Mouse (Mus musculus) limb, embryonic 12.5 days (tissue): Measurements from ENCODE around the gene Tmem217. TPM values are rescaled to one million over a fixed set of nuclear protein-coding genes. Genes with fewer than 3 reads are reported as not detected.
A peak's percentile ranks its signal among the peaks of the same experiment; 100 is the strongest.
"Not testable (repeated sequence)": the region's sequence is repeated elsewhere in the genome, so short reads cannot be mapped to it uniquely, and the experiment has no call there.

Experiments used
- ATAC-seq: fragments of 200-750 bp; cut with Nextera tagmentation; 2 replicates; pipeline ENCODE4 v1.8.0; 2017; ENCODE audit warnings: low read depth, moderate TSS enrichment; ENCODE audit not compliant: insufficient number of reproducible peaks, insufficient read depth, low FRiP score, low TSS enrichment
- H3K27ac ChIP-seq: fragments of 300-500 bp; sonication (generic); 2 replicates; pipeline ENCODE4 v1.5.1; 2016; ENCODE audit warnings: mild to moderate bottlenecking, moderate library complexity
- H3K27me3 ChIP-seq: fragments of 300-500 bp; sonication (generic); 2 replicates; pipeline ENCODE4 v1.6.1; 2016; ENCODE audit warnings: mild to moderate bottlenecking, moderate library complexity
- H3K36me3 ChIP-seq: fragments of 300-500 bp; sonication (generic); 2 replicates; pipeline ENCODE4 v1.6.1; 2016; ENCODE audit warnings: mild to moderate bottlenecking, moderate library complexity
- H3K4me1 ChIP-seq: fragments of 300-500 bp; sonication (generic); replicated peaks from 2 replicates; pipeline ENCODE4 v1.6.1; 2016
- H3K4me2 ChIP-seq: fragments of 300-500 bp; sonication (generic); 2 replicates; pipeline ENCODE4 v1.6.1; 2016; ENCODE audit warnings: mild to moderate bottlenecking, moderate library complexity
- H3K4me3 ChIP-seq: fragments of 300-500 bp; sonication (generic); replicated peaks from 2 replicates; pipeline ENCODE4 v1.5.1; 2016; ENCODE audit warnings: mild to moderate bottlenecking
- H3K9ac ChIP-seq: fragments of 300-500 bp; sonication (generic); replicated peaks from 2 replicates; pipeline ENCODE4 v1.6.1; 2016; ENCODE audit warnings: mild to moderate bottlenecking, moderate library complexity
- H3K9me3 ChIP-seq: fragments of 300-500 bp; sonication (generic); 2 replicates; pipeline ENCODE4 v1.6.1; 2016; ENCODE audit warnings: mild to moderate bottlenecking, moderate library complexity
- WGBS: fragments of 180-500 bp; shearing (Covaris S2); methylation state at CpG from one replicate; pipeline ENCODE4 v1.1.7; 2016; 5-methylcytosine and 5-hydroxymethylcytosine counted together
- polyA plus RNA-seq: library from polyadenylated mRNA; unstranded; fragments of >200 nt; fragmentation: Nextera tagmentation; extraction: Ambion mirVana; gene quantifications from 2 replicates; pipeline ENCODE4 v1.2.1, GENCODE M21; 2016

The Tmem217 gene
- polyA plus RNA-seq, 1 experiment from 2014 or later: 2.4 TPM

GRCm38 (mm10) chr17:29502005-29502668 is 50.0 kb downstream of the Tmem217 start:
- 0 out of 2 replicates have a peak, but pooled peaks cover 3% of the 10 kb centered on the region for H3K27me3 ChIP-seq
- H3K4me2 ChIP-seq: no peak overlapping the region
- H3K4me1 ChIP-seq: 0 out of 2 replicates have a peak, but pooled peaks cover 2% of the 10 kb centered on the region
- no peak overlapping the region for H3K27ac ChIP-seq
- ATAC-seq: no peak
- no peaks in the 10 kb centered on the region for H3K36me3 ChIP-seq
- no peak overlapping the region for H3K9ac ChIP-seq
- no peaks in the 10 kb centered on the region for H3K9me3 ChIP-seq
- 83% methylated on average over 7 of the region's 7 CpGs for WGBS
- no peak overlapping the region for H3K4me3 ChIP-seq

DNA sequence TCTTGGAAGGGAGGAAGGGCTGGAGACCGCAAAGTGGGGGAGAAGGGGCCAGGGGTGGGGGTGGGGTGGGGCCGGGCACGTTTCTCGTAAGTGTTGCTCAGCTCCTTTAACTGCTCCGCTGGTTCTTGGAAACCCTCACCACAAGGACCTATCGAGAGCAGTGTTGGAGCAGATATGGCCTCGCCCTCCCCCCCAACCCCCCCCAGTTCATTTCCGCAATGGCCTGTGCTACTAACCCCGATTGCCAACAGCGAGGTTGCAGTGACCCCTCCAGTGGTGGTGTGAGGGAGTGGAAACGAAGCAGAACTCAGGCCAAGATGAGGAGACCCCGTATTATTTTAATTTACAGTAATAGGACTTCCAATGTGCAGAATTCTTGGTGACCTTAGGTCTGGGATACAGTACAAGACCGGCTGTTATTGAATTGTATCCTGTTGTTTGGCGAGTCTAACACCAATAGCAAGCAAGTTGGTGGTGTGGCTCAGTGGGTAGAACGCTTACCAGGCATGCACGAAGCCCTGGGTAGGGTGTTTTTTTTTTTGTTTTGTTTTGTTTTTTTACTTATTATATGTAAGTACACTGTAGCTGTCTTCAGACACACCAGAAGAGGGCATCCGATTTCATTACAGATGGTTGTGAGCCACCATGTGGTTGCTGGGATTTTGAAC is 51.2 kb downstream of the Tmem217 start:
- Histone ChIP-seq H3K27ac (no peak overlapping the region), H3K9me3 (no peaks in the 10 kb centered on the region), H3K4me3 (no peak overlapping the region), H3K36me3 (0 out of 2 replicates have a peak, but pooled peaks cover 6% of the 10 kb centered on the region), H3K4me1 (0 out of 2 replicates have a peak, but pooled peaks cover 2% of the 10 kb centered on the region), H3K27me3 (0 out of 2 replicates have a peak, but pooled peaks cover 3% of the 10 kb centered on the region), H3K9ac (no peak overlapping the region), H3K4me2 (no peak overlapping the region)
- WGBS: 81% methylated on average over 17 of the region's 17 CpGs
- no peak for ATAC-seq

- H3K9ac ChIP-seq: no peak overlapping the region
- no peak for ATAC-seq
- no peak overlapping the region for H3K4me2 ChIP-seq
- 82% methylated on average over 7 of the region's 7 CpGs for WGBS
- 0 out of 2 replicates have a peak, but pooled peaks cover 2% of the 10 kb centered on the region for H3K4me1 ChIP-seq
- H3K27ac ChIP-seq: no peak overlapping the region
- no peak overlapping the region for H3K4me3 ChIP-seq
- 0 out of 2 replicates have a peak, but pooled peaks cover 3% of the 10 kb centered on the region for H3K27me3 ChIP-seq
- no peaks in the 10 kb centered on the region for H3K9me3 ChIP-seq
- H3K36me3 ChIP-seq: 0 out of 2 replicates have a peak, but pooled peaks cover 6% of the 10 kb centered on the region
Observed at GRCm38 (mm10) chr17:29500243-29500740, 51.9 kb downstream of the Tmem217 start.

GRCm38 (mm10) chr17:29499511-29499910 is 52.7 kb downstream of the Tmem217 start:
- no peak overlapping the region for H3K27ac ChIP-seq
- WGBS: 74% methylated on average over 6 of the region's 6 CpGs
- H3K4me3 ChIP-seq: no peak overlapping the region
- 0 out of 2 replicates have a peak, but pooled peaks cover 3% of the 10 kb centered on the region for H3K27me3 ChIP-seq
- H3K9me3 ChIP-seq: no peaks in the 10 kb centered on the region
- H3K9ac ChIP-seq: no peak overlapping the region
- no peak overlapping the region for H3K4me2 ChIP-seq
- H3K36me3 ChIP-seq: peaks cover 13% of the 10 kb centered on the region
- H3K4me1 ChIP-seq: 0 out of 2 replicates have a peak, but pooled peaks cover 5% of the 10 kb centered on the region
- no peak for ATAC-seq

- H3K36me3 ChIP-seq: peaks cover 19% of the 10 kb centered on the region
- not testable (repeated sequence) for H3K9ac ChIP-seq, H3K4me3 ChIP-seq, H3K4me1 ChIP-seq, H3K9me3 ChIP-seq, ATAC-seq, H3K4me2 ChIP-seq, H3K27ac ChIP-seq, H3K27me3 ChIP-seq
- 81% methylated on average over 2 of the region's 2 CpGs for WGBS
Observed at GRCm38 (mm10) chr17:29498952-29499351, 53.2 kb downstream of the Tmem217 start.

GRCm38 (mm10) chr17:29498028-29498427 is 54.2 kb downstream of the Tmem217 start:
- H3K27ac ChIP-seq: no peak overlapping the region
- ATAC-seq: no peak
- 58% methylated on average over 4 of the region's 4 CpGs for WGBS

DNA sequence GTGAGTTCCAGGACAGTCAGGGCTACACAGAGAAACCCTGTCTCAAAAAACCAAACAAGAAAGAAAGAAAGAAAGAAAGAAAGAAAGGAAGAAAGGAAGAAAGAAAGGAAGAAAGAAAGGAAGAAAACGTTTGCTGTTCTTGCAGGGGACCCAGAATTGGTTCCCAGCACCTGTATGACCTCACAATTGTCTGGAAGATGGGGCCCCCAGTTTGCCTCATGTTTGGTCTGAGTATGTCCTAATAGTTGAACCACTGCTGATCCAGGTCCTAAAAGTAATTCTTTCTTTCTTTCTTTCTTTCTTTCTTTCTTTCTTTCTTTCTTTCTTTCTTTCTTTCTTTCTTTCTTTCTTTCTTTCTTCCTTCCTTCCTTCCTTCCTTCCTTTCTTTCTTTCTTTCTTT is 54.7 kb downstream of the Tmem217 start:
- not testable (repeated sequence) for H3K4me3 ChIP-seq, H3K27ac ChIP-seq, H3K4me2 ChIP-seq, H3K4me1 ChIP-seq, H3K27me3 ChIP-seq, ATAC-seq, H3K9me3 ChIP-seq, H3K9ac ChIP-seq
- WGBS: 68% methylated on average over 1 of the region's 1 CpGs
- peaks cover 23% of the 10 kb centered on the region for H3K36me3 ChIP-seq

More at GRCm38 (mm10) chr17:29498028-29498427, 54.2 kb downstream of the Tmem217 start:
- Histone ChIP-seq H3K9ac (no peak overlapping the region), H3K4me1 (peaks cover 7% of the 10 kb centered on the region), H3K4me2 (no peak overlapping the region), H3K9me3 (no peaks in the 10 kb centered on the region), H3K27me3 (no peaks in the 10 kb centered on the region), H3K4me3 (no peak overlapping the region), H3K36me3 (peaks cover 23% of the 10 kb centered on the region)

DNA sequence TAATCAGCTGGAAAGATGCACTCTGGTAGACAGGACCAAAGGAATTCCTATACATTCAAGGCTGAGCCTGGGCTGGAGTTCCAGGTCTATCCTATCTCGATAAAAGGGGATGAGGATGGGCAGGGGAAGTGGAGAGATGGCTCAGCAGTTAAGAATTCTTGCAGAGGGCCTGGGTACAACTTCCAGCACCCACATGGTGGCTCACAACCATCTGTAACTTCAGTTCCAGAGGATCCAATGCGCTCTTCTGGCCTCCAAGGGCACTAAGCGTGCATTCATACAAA is 55.2 kb downstream of the Tmem217 start:
- Histone ChIP-seq H3K36me3 (peaks cover 23% of the 10 kb centered on the region), H3K9me3 (no peaks in the 10 kb centered on the region), H3K4me3 (no peak overlapping the region), H3K27ac (no peak overlapping the region), H3K27me3 (no peaks in the 10 kb centered on the region), H3K9ac (no peak overlapping the region), H3K4me1 (peaks cover 9% of the 10 kb centered on the region), H3K4me2 (no peak overlapping the region)
- 93% methylated on average over 3 of the region's 3 CpGs for WGBS
- no peak for ATAC-seq

DNA sequence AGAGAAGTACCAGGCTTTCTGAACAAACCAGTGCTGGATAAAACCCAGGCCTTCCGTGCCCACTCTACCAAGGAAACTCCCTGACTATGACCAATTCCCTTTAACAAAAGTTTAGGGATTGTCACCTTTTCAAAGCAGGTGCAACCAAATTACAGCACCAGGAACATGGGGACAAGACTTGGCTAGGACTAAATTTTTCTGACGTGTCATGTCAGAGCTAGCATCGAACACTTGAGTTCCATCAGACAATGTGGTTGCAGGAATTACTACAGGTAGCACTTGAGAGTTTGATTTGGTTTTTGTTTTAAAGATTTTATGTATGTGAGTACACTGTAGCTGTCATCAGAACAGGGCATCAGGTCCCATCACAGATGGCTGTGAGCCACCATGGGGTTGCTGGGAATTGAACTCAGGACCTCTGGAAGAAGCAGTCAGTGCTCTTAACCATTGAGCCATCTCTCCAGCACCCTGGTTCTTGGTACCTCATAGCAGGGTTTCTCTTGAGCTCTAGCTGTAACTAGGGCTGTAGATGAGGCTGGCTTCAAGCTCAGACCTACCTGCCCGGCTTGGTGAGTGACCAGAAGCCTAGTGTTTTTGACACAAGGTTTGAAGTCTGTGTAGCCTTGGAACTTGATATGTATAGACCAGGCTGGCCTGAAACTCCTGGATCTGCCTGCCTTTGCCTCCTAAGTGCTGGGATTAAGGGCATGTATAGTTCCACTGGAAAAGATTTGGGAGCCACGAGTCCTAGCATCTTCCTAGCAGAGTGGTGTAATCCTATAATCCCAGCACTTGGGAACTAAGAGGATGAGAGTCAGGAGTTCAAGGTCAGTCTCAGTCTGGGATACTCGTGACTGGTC is 55.7 kb downstream of the Tmem217 start:
- no peaks in the 10 kb centered on the region for H3K9me3 ChIP-seq
- no peak overlapping the region for H3K4me2 ChIP-seq
- no peaks in the 10 kb centered on the region for H3K27me3 ChIP-seq
- H3K4me1 ChIP-seq: peaks cover 9% of the 10 kb centered on the region
- 81% methylated on average over 6 of the region's 6 CpGs for WGBS
- no peak overlapping the region for H3K27ac ChIP-seq
- no peak overlapping the region for H3K9ac ChIP-seq
- peaks cover 23% of the 10 kb centered on the region for H3K36me3 ChIP-seq
- no peak for ATAC-seq
- H3K4me3 ChIP-seq: no peak overlapping the region

DNA sequence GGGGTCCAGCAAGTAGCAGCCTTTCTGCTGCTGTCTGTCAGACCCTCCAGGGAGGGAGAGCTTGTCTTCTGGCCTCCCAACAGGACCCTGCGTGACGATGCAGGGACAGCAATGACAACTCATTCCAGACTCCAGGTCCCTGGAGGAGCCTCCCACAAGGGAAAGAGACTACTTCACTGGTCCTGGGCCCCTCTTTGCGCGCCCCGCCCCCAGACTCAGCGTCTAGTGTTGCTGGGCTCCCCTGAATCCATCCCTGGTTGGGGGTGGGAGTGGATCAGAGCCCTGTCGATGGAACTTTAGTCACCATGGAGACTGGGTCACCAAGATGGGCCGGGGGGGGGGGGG is 57.5 kb downstream of the Tmem217 start:
- WGBS: 62% methylated on average over 7 of the region's 8 CpGs
- Histone ChIP-seq H3K36me3 (peaks cover 23% of the 10 kb centered on the region), H3K27me3 (no peaks in the 10 kb centered on the region), H3K4me3 (no peak overlapping the region), H3K9me3 (no peaks in the 10 kb centered on the region), H3K4me1 (peaks cover 9% of the 10 kb centered on the region), H3K9ac (no peak overlapping the region), H3K27ac (no peak overlapping the region), H3K4me2 (0 out of 2 replicates have a peak overlapping the region, but pooled peaks have one; percentile 10)
- ATAC-seq: no peak
